ENCODE assay signal across 12 mouse cellular contexts in the genomic region with DNA sequence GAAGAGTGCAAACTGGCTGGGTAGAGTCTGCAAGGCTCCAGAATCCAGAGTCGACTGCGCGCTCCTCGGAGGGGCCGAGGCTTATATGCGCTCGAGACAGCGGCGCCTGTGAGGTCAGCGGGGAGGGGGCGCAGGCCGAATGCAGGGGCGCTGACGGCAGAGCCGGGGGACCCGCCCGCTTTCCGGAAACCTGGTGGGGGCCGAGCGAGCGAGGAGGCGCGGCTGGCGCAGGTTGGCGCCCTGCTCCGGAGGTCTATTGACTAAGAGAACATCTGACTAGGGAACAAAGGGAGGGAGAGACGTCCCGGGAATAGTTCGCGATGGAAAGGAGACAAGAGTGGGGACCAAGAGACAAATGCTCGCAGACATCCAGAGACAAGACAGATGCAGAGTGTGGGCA. TPM values are rescaled to one million over a fixed set of nuclear protein-coding genes. Genes with fewer than 3 reads are reported as not detected.
DNase-seq lines count a peak whose midpoint lies in the region; ATAC-seq lines count a peak whose summit lies in the region.
"Had no signal": no experiment of that assay in that cellular context is flagged by ENCODE, and none has a peak within 500 bp of the region (broad histone marks: within the 10 kb centered on the region; RNA-seq: fewer than 3 reads in every experiment).

A gene (minus strand): TSS at position 60 of the 400 bp plus-strand sequence.

- DNase-seq in heart, embryonic 10.5 days (ENCODE audit: low spot score) = no peak
- DNase-seq in heart, postnatal 25 days (ENCODE audit: low spot score) = no peak
- peak; percentile 74 for DNase-seq in ES-CJ7 (ENCODE audit: low read depth, low spot score)
- peak; percentile 34 for DNase-seq in hindbrain, embryonic 10.5 days (ENCODE audit: low spot score)
- DNase-seq in cerebellum, postnatal 4 days (ENCODE audit: low spot score in 2 of 2) = no peak
- no peak for DNase-seq in adrenal gland, postnatal 10 days
- DNase-seq in cerebellum, postnatal 25 days = no peak
- DNase-seq: adrenal gland, postnatal 25 days; heart, adult 2 months had no signal

- H3K4me1 ChIP-seq in heart, embryonic 10.5 days = peaks cover 8% of the 10 kb centered on the region
- peaks cover 39% of the 10 kb centered on the region for H3K4me1 ChIP-seq in hindbrain, embryonic 10.5 days (replicated peaks)
- H3K4me1 ChIP-seq in midbrain, embryonic 12.5 days = peaks cover 19% of the 10 kb centered on the region; the same call in 1 of the 2 replicates

- ATAC-seq in midbrain, embryonic 12.5 days (ENCODE audit: low FRiP score, low read depth) = no peak

- H3K27ac ChIP-seq in heart, embryonic 10.5 days = no peak within 1 kb of the TSS
- H3K27ac ChIP-seq in hindbrain, embryonic 10.5 days = peak within 1 kb of the TSS; percentile 81
- no peak within 1 kb of the TSS for H3K27ac ChIP-seq in midbrain, embryonic 12.5 days (replicated peaks)
- H3K27ac ChIP-seq: heart, adult 2 months had no signal

- H3K9me3 ChIP-seq in heart, embryonic 10.5 days = no peaks in the 10 kb centered on the region
- H3K9me3 ChIP-seq in hindbrain, embryonic 10.5 days = no peaks in the 10 kb centered on the region
- no peaks in the 10 kb centered on the region for H3K9me3 ChIP-seq in midbrain, embryonic 12.5 days

- 1% methylated on average over 31 of the region's 31 CpGs for WGBS in heart, embryonic 10.5 days
- WGBS in hindbrain, embryonic 10.5 days = under 1% methylated on average over 31 of the region's 31 CpGs
- WGBS in midbrain, embryonic 12.5 days = under 1% methylated on average over 31 of the region's 31 CpGs

- peak within 1 kb of the TSS; percentile 65 for H3K4me2 ChIP-seq in midbrain, embryonic 12.5 days (replicated peaks)

- intact Hi-C loops in heart, postnatal 25 days (cut with DNase I) = no loop called here

- H3K36me3 ChIP-seq in heart, embryonic 10.5 days = no peaks in the 10 kb centered on the region
- no peaks in the 10 kb centered on the region for H3K36me3 ChIP-seq in hindbrain, embryonic 10.5 days
- H3K36me3 ChIP-seq in midbrain, embryonic 12.5 days = no peaks in the 10 kb centered on the region

- peaks cover 53% of the 10 kb centered on the region for H3K27me3 ChIP-seq in heart, embryonic 10.5 days (ENCODE audit: insufficient read depth, poor library complexity, severe bottlenecking)
- peaks cover 57% of the 10 kb centered on the region for H3K27me3 ChIP-seq in hindbrain, embryonic 10.5 days (ENCODE audit: insufficient read depth, poor library complexity, severe bottlenecking)
- peaks cover 51% of the 10 kb centered on the region for H3K27me3 ChIP-seq in midbrain, embryonic 12.5 days

- H3K4me3 ChIP-seq in heart, embryonic 10.5 days = peak within 1 kb of the TSS; percentile 60
- peak within 1 kb of the TSS; percentile 52 for H3K4me3 ChIP-seq in hindbrain, embryonic 10.5 days
- H3K4me3 ChIP-seq in midbrain, embryonic 12.5 days = peak within 1 kb of the TSS; percentile 39
- H3K4me3 ChIP-seq: heart, adult 2 months had no signal

- peak within 1 kb of the TSS; percentile 48 for H3K9ac ChIP-seq in midbrain, embryonic 12.5 days (replicated peaks)

RNA-seq across cellular contexts. Expression of the gene that starts here (rescaled TPM):
- polyA plus RNA-seq in heart, embryonic 10.5 days (2016; fragmentation: Nextera tagmentation; extraction: Ambion mirVana) = 0.53 and 0.83 TPM in 2 replicates
- total RNA-seq in heart, postnatal 25 days (2021) = not detected
- 5.7 and 13.6 TPM in 2 replicates for polyA plus RNA-seq in hindbrain, embryonic 10.5 days (2016; fragmentation: Nextera tagmentation; extraction: Ambion mirVana)
- 1.6 and 1.8 TPM in 2 replicates for polyA plus RNA-seq in midbrain, embryonic 12.5 days (2016; fragmentation: Nextera tagmentation; extraction: Ambion mirVana)
- total RNA-seq in adrenal gland, postnatal 10 days (2021) = not detected
- total RNA-seq: adrenal gland, postnatal 25 days; heart, adult 2 months had no signal
- polyA plus RNA-seq: heart, adult 2 months; liver, embryonic 16.5 days; spleen, adult 2 months had no signal

Comparison
In these comparisons a context has a peak if more than half of its experiments do, and no peak if none do; other contexts are left out.
1. DNase-seq: peak in ES-CJ7 (single experiment) and hindbrain, embryonic 10.5 days (single experiment); none in heart, embryonic 10.5 days (single experiment), heart, postnatal 25 days (single experiment), cerebellum, postnatal 4 days (0 of 2), adrenal gland, postnatal 10 days (single experiment) and cerebellum, postnatal 25 days (0 of 2).
2. Peak in every context shown above with its lines, with median percentiles within 50 percentile points of each other: H3K4me3 ChIP-seq.